Mouse (Mus musculus): Measurements from ENCODE around the gene Cryge.
"Not testable (repeated sequence)": the region's sequence is repeated elsewhere in the genome, so short reads cannot be mapped to it uniquely, and the experiment has no call there.

Cryge gene

GRCm38 (mm10) chr1:65050952-65051351 lies at the start of gene Cryge:
TSS of gene Cryge (minus strand) at chr1:65051149.
- not testable (repeated sequence) for DNase-seq

DNA sequence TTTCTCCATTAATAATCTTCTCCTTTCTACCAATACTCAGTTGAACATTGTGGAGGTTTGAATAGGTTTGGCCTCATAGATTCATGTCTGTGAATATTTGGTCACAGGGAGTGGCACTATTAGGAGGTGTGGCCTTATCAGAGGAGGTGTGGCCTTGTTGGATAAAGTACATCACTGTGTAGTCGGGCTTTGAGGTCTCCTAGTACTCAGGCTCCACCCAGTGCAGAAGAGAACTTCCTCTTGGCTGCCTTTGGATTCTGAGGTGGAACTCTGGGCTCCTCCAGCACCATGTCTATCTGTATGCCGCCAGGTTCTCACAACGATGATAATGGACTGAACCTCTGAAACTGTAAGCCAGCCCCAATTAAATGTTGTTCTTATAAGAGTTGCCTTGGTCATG lies 46.0 kb upstream of the Cryge start:
- no peak for DNase-seq

DNA sequence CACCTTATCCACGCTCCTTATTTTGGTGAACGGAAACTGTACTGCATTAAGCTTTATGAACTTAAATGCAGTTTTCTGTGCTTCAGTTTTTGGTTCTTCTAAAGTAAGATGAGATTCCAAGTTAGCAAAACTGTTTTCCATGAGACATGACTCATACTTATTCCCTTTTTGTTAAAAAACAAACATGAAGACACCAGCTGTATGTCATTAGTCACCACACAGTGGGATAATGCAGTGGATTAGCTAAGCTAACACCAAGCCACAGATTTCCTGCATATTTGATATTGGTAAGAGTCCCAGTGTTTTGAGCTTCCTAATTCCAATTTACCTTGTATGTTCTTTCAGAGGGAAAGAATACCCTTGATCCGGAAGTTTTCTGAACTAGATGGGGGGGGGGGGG lies 40.6 kb upstream of the Cryge start:
- DNase-seq, result no peak

- no peak for DNase-seq
Observed at GRCm38 (mm10) chr1:65090370-65090769, 39.4 kb upstream of the Cryge start.

GRCm38 (mm10) chr1:65088567-65089356 lies 37.8 kb upstream of the Cryge start:
- DNase-seq, result no peak

GRCm38 (mm10) chr1:65082188-65082587 lies 31.2 kb upstream of the Cryge start, which contains the start of gene Crygb:
TSS of gene Crygb (minus strand) at chr1:65082288.
- DNase-seq, result no peak

DNA sequence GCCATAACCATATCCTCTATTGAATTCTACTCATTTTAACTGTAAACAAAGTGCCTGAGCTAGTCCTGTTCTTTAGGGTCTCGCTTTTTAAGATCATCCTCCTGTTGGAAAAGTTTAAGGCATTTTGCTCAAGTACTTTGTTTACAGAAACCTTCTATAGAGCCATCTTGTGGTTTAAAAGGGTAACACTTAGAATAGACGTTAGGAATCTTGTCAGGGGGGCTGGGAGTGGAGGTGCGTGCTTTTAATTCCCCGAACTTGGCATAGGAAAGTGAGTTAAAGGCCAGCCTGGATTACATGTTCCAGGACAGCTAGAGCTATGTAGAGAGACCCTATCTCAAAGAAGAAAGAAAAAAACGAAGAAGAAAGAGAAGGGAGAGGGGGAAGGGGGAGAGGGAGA lies 24.7 kb upstream of the Cryge start:
- DNase-seq, result no peak

GRCm38 (mm10) chr1:65073589-65073988 lies 22.6 kb upstream of the Cryge start, which contains the start of gene Crygc:
TSS of gene Crygc (minus strand) at chr1:65073689.
- no peak for DNase-seq

DNA sequence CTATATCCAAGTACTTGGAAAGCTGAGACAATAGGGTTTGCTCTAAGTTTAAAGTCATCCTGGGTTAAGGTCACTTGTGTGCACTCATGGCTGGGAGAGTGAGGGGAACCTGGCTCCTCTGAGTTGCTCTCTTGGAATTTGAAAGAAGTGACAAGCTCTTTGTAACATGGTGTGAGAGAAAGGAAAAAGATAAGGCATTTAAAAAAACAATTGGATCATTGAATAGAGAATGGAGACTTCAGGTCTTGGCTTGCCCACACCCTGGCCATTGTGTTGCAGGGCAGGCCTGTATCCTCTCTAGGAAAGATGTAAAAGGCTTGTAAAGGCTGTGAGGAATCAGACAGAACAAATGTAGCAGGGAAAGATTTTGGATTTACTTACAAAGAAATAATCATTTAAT lies 16.9 kb upstream of the Cryge start:
- no peak for DNase-seq

DNA sequence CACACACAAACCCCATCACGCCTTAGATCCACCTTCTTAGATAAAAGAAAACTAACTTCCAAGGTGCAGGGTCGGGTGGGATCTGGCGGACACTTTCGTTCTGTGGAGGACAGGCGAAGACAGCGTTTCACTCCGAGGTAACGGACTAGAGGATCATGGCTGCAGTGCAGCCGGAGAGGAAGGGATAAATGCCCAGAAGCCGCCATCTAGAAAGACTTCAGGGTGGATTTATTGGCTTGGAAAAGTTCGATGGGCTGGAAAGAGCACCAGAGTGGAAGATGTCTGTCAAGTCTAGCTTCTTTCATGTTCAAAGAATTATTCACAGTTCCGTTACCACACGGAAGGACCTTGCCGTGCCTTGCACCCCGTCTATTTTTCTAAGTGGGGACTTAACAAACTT lies 13.3 kb upstream of the Cryge start:
- DNase-seq, result no peak

DNA sequence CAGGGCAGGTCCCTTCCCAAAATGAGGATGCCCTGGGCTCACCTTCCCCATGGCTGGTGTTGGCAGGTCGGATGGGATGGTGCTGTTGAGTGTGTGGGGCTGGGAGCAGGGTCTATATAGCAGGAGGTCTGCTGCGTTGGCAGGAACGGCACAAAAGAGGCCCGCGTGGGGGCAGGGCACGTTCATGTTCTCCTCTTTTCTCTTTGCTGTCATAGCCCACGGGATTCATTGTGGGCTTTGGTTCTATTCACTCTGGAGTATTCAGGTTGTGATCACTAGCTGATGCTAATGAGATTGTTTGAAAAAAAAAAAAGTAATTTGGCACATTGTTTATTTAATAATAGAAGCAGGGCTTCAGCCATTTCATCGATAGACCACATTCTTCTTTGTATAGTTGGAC lies 12.4 kb upstream of the Cryge start, which contains the start of gene Crygd:
Gene Crygd (minus strand): TSS at position 101 of the 400 bp plus-strand sequence.
- DNase-seq, result no peak

- DNase-seq, result no peak
Observed at GRCm38 (mm10) chr1:65052140-65052539, 1.2 kb upstream of the Cryge start.

DNA sequence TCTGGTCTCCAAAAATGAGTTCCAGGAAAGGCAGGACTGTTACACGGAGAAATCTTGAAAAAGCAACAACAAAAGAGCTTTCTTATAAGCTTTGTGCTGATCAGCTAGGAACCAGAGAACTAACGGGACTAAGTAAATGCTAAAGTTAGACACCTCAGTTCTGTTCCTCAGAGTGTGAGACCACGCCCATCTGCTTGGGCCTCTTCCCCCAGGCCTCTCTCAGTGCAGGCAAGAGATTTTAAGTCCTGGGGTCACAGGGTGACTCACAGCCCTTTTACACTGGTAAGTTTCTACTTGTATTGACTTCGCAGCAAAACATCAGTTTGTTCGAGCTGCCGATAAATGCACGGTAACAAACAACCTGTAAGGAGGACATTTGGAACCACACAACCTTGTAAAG lies 747 bp upstream of the Cryge start:
- no peak for DNase-seq

- peak; percentile 6 for DNase-seq
Observed at GRCm38 (mm10) chr1:65048781-65049180, 2.2 kb downstream of the Cryge start.

DNA sequence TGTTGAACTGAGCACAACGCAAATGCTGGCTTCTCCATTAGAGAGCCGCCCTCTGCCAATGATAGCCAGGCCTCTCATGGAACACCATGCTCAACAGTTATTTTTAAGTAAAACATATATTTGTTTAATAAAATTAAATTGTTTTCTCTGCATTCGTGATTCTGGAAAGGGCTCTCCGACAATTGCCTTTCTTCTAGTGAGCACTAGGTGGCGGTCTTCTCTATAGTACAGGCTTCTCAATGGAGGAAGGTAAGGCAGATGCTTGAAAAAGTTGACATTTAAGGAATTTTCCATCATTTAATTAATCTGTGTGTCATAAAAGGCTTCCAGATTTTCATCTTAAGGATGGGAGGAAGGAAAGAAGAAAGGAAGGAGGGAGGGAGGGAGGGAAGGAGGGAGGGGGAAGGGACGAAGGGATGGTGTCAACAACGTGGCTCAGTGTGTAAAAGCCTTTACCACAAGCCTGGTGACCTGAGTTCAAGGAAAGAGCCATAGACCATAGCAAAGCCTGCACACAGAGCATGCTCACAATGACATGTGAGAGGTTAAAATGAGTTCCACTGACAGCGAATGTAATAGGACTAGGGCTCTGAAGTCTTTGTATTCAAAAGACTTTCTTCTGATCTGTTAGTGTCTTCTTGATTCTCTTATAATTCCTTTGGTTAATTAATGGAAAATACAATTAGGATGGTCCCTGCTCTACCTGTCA lies 4.4 kb downstream of the Cryge start:
- no peak for DNase-seq

GRCm38 (mm10) chr1:65043433-65043832 lies 7.5 kb downstream of the Cryge start:
- DNase-seq, result no peak

DNA sequence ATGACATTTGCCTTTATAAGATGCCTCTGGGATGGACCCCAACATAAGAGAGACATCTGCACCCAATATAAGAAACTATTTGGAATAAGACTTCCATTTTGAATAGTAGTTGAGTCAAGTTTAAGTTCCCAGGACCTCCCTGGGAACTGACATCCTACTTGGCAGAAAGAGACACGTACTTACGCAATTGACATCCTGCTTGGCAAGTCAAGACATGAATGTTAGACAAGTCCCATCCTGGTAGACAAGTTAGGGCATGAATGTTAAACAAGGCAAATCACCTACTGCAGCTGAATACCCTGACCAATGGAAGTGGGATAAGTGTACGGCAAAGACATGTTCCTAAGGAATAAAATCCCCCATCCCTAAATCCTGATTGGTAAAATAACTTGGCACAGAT lies 9.1 kb downstream of the Cryge start:
- DNase-seq, result no peak

DNA sequence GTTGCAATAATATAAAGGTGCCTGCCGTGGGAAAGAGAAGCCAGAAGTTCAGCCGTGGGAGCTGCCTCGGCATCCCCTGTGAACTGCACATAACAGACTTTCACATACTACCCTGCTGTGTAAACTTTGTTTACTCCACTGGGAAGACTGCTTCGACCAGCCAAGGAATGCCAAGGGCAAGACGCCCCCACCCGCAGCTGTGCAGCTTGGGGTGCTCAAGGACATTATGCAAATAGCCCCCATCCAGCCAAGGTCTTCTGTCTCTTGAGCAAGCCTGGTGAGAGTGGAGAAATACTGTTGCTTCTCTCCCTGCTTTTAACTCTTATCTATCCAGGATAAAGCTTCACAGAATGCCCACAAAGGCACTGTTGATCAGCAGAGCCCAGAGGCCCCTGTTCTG lies 10.1 kb downstream of the Cryge start:
- no peak for DNase-seq

- DNase-seq, result no peak
Observed at GRCm38 (mm10) chr1:65039679-65040078, 11.3 kb downstream of the Cryge start.

DNA sequence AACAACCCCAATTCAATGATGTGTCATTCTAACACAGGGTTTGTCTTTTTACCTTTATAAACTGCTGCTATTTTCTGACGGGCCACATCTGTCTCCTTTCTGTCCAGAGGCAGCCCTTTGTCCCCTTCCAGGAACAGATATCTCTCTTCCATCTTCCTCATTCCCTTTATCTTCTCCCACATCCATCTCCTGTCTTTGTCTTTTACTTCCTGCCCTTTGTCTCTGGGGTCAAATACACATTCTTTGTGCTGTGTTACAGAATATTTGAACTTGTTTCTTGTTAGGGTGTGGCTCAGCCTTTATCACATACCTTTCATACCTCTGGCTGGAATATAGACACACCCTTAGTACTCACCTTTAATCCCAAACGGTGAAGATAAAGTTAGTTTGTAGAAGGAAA lies 13.4 kb downstream of the Cryge start:
- DNase-seq, result no peak

GRCm38 (mm10) chr1:65035513-65035912 lies 15.4 kb downstream of the Cryge start:
- DNase-seq, result no peak

- no peak for DNase-seq
Observed at GRCm38 (mm10) chr1:65032641-65033040, 18.3 kb downstream of the Cryge start, which contains the start of gene Akr1cl. TSS of gene Akr1cl (minus strand) at chr1:65032759.

- no peak for DNase-seq
Observed at GRCm38 (mm10) chr1:65028206-65028605, 22.7 kb downstream of the Cryge start.

DNA sequence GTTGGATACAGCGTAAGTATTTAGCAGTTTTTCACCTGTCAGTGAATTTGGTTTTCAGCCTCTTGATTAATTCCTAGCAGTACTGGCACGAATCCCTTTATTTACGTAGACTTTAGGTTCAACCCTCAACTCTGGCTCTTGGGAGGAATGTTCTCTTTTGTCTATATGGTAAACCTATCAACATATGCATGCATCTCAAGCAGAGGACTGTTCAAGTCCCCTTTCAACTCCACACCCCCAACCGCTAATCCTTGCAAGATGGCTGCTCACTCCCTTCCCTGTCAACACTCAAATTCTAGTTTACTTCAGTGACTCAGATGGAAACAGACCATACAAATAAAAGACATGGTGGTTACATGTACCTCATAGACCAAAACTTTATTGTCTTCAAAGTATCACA lies 38.2 kb downstream of the Cryge start:
- DNase-seq, result no peak

Data from cerebellum, adult 9-11 months (tissue).